Mouse (Mus musculus) bone marrow, adult 2 months (tissue): Measurements from ENCODE around the gene Tmem265. TPM values are rescaled to one million over a fixed set of nuclear protein-coding genes. Genes with fewer than 3 reads are reported as not detected.

Experiments used
- H3K27ac ChIP-seq: fragments of 200-500 bp; 2 replicates; pipeline ENCODE4 v1.5.1; 2012; ENCODE audit warnings: low read depth, mild to moderate bottlenecking, control low read depth, inconsistent platforms, low read length; ENCODE audit not compliant: control insufficient read depth, poor library complexity, insufficient read depth
- H3K4me1 ChIP-seq: fragments of 200-500 bp; 2 replicates; pipeline ENCODE4 v1.6.1; 2011; ENCODE audit warnings: low read length; ENCODE audit not compliant: control insufficient read depth, insufficient read depth
- H3K4me3 ChIP-seq: fragments of 200-500 bp; replicated peaks from 2 replicates; pipeline ENCODE3; 2011; ENCODE audit warnings: mild to moderate bottlenecking, low read depth, low read length, control low read depth; ENCODE audit not compliant: control insufficient read depth
- CTCF ChIP-seq: fragments of 200-500 bp; IDR thresholded peaks from 2 replicates; pipeline ENCODE4 v1.5.1; 2011; ENCODE audit warnings: low read length, control low read depth; ENCODE audit not compliant: control insufficient read depth, insufficient read depth
- POLR2A ChIP-seq: fragments of 200-500 bp; IDR thresholded peaks from 2 replicates; pipeline ENCODE4 v1.6.1; 2011; ENCODE audit warnings: low read depth, mild to moderate bottlenecking, control low read depth, low read length, borderline replicate concordance; ENCODE audit not compliant: control insufficient read depth
- WGBS: fragments of 180-500 bp; shearing (Covaris S2); methylation state at CpG from one replicate; pipeline ENCODE4 v1.1.7; 2018; 5-methylcytosine and 5-hydroxymethylcytosine counted together
- polyA plus RNA-seq: library from polyadenylated mRNA; stranded (reverse); fragments of >200 nt; gene quantifications from 2 replicates; pipeline ENCODE4 v1.2.4, GENCODE M21; 2011; ENCODE audit warnings: low replicate concordance; ENCODE audit not compliant: missing spikeins, insufficient read depth, insufficient read length

The Tmem265 gene
- polyA plus RNA-seq, 1 experiment: 41.0 TPM

- Histone ChIP-seq H3K4me3 (peak within 1 kb of the TSS; percentile 63), H3K27ac (no peak within 1 kb of the TSS), H3K4me1 (no peaks in the 10 kb centered on the region)
- no peak for TF ChIP-seq POLR2A
- TF ChIP-seq CTCF: no peak
- WGBS: under 1% methylated on average over 46 of the region's 50 CpGs
Measured at GRCm38 (mm10) chr7:127614891-127615843, 54.0 kb downstream of the Tmem265 start, which contains the start of gene Zfp629. Zfp629 (minus strand) TSS chr7:127615797.

DNA sequence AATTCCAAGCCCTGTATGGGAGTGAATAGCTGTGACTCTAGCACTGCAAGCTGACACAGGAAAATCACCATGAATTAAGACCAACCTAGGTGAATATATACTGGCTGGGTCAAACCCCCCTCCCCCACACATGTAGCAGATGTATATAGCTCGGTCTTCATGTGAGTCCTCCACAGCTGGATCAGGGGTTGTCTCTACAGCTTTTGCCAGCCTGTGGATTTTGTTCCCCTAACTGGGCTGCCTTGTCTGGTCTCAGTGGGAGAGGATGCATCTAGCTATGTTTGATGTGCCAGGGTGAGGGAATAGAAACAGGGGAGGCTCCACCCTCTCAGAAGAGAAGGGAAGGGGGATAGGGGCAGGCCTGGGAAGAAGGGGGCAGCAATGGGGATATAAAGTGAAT is 55.1 kb downstream of the Tmem265 start:
- WGBS: 63% methylated on average over 1 of the region's 1 CpGs
- no peaks in the 10 kb centered on the region for H3K4me1 ChIP-seq
- no peak overlapping the region for H3K4me3 ChIP-seq
- no peak overlapping the region for H3K27ac ChIP-seq
- TF ChIP-seq CTCF (no peak), POLR2A (no peak)

Other genes starting within 250 kb of the Tmem265 start
- 2.9 and 5.1 TPM in 2 replicates for gene Zfp768, start 215.8 kb upstream of the Tmem265 start, polyA plus RNA-seq
- 2.8 and 3.9 TPM in 2 replicates for gene Zfp747, start 185.3 kb upstream of the Tmem265 start, polyA plus RNA-seq
- 1.2 and 2.4 TPM in 2 replicates for gene 9130019O22Rik, start 174.2 kb upstream of the Tmem265 start, polyA plus RNA-seq
- 0.65 and 1.9 TPM in 2 replicates for gene E430018J23Rik, start 167.8 kb upstream of the Tmem265 start, polyA plus RNA-seq
- 2.1 and 2.5 TPM in 2 replicates for gene Zfp764, start 154.6 kb upstream of the Tmem265 start, polyA plus RNA-seq
- gene Zfp688, start 139.3 kb upstream of the Tmem265 start, polyA plus RNA-seq: 20.9 and 21.4 TPM in 2 replicates
- 2.0 and 3.1 TPM in 2 replicates for gene Zfp689, start 112.2 kb upstream of the Tmem265 start, polyA plus RNA-seq
- 70.4 and 119 TPM in 2 replicates for gene Prr14, start 101.8 kb upstream of the Tmem265 start, polyA plus RNA-seq
- 44.9 and 98.7 TPM in 2 replicates for gene Fbrs, start 82.2 kb upstream of the Tmem265 start, polyA plus RNA-seq
- 44.3 and 98.5 TPM in 2 replicates for gene Srcap, start 49.4 kb upstream of the Tmem265 start, polyA plus RNA-seq
- 5.3 and 7.8 TPM in 2 replicates for gene Gm42715, start 41.8 kb upstream of the Tmem265 start, polyA plus RNA-seq
- gene Phkg2, start 11.9 kb downstream of the Tmem265 start, polyA plus RNA-seq: 83.6 and 169 TPM in 2 replicates
- gene Ccdc189, start 27.2 kb downstream of the Tmem265 start, polyA plus RNA-seq: 9.9 and 15.2 TPM in 2 replicates
- 52.7 and 66.7 TPM in 2 replicates for gene Rnf40, start 27.4 kb downstream of the Tmem265 start, polyA plus RNA-seq
- gene Zfp629, start 54.4 kb downstream of the Tmem265 start, polyA plus RNA-seq: 6.3 and 14.2 TPM in 2 replicates
- 44.5 and 65.5 TPM in 2 replicates for gene Bcl7c, start 147.5 kb downstream of the Tmem265 start, polyA plus RNA-seq
- gene Ctf1, start 151.3 kb downstream of the Tmem265 start, polyA plus RNA-seq: not detected in 2 replicates
- gene Ctf2, start 170.8 kb downstream of the Tmem265 start, polyA plus RNA-seq: not detected in 2 replicates
- gene Fbxl19, start 183.2 kb downstream of the Tmem265 start, polyA plus RNA-seq: 18.8 and 23.0 TPM in 2 replicates
- gene Orai3, start 208.4 kb downstream of the Tmem265 start, polyA plus RNA-seq: 7.6 and 14.6 TPM in 2 replicates
- 24.2 and 36.3 TPM in 2 replicates for gene Setd1a, start 215.3 kb downstream of the Tmem265 start, polyA plus RNA-seq
- 0.75 TPM in 1 of 2 replicates, not detected in the other for gene Gm49388, start 224.2 kb downstream of the Tmem265 start, polyA plus RNA-seq
- 13.3 and 23.4 TPM in 2 replicates for gene Hsd3b7, start 239.2 kb downstream of the Tmem265 start, polyA plus RNA-seq